Comparison of ENCODE assay signal across 24 mouse cellular contexts in genomic region chr19:6069851-6070250, GRCm38 (mm10). TPM values are rescaled to one million over a fixed set of nuclear protein-coding genes. Genes with fewer than 3 reads are reported as not detected.
A peak's percentile ranks its signal among the peaks of the same experiment; 100 is the strongest.
DNase-seq lines count a peak whose midpoint lies in the region; ATAC-seq lines count a peak whose summit lies in the region.
"Had no signal": no experiment of that assay in that cellular context is flagged by ENCODE, and none has a peak within 500 bp of the region (broad histone marks: within the 10 kb centered on the region; RNA-seq: fewer than 3 reads in every experiment).

No protein-coding gene starts in this region.

- peaks cover 57% of the 10 kb centered on the region for H3K36me3 ChIP-seq in heart, embryonic 10.5 days
- peaks cover 71% of the 10 kb centered on the region for H3K36me3 ChIP-seq in megakaryocyte, embryonic 14.5 days (replicated peaks; ENCODE audit: low read length)

- H3K27ac ChIP-seq in heart, embryonic 10.5 days: no peak overlapping the region
- H3K27ac ChIP-seq: embryonic facial prominence, embryonic 10.5 days; embryonic facial prominence, embryonic 12.5 days; forebrain, embryonic 13.5 days; forebrain, embryonic 15.5 days had no signal

- no peaks in the 10 kb centered on the region for H3K27me3 ChIP-seq in heart, embryonic 10.5 days (ENCODE audit: insufficient read depth, poor library complexity, severe bottlenecking)
- H3K27me3 ChIP-seq in megakaryocyte, embryonic 14.5 days (replicated peaks): no peaks in the 10 kb centered on the region
- H3K27me3 ChIP-seq: embryonic facial prominence, embryonic 12.5 days; forebrain, embryonic 13.5 days; forebrain, embryonic 15.5 days; Patski had no signal

- no peak for ATAC-seq in megakaryocyte, adult 5-6 weeks (ENCODE audit: poor library complexity, severe bottlenecking)
- ATAC-seq: activated CD4-positive, CD25-positive, alpha-beta regulatory T cell, adult 4 months; forebrain, embryonic 13.5 days; forebrain, embryonic 15.5 days; forebrain, postnatal 0 days; Patski had no signal

- peak; percentile 91 for DNase-seq in heart, adult 11 months
- DNase-seq in heart, embryonic 10.5 days (ENCODE audit: low spot score): no peak
- DNase-seq in kidney, adult 9 months: no peak
- DNase-seq: adrenal gland, adult 8-10 months; adrenal gland, postnatal 14 days; adrenal gland, postnatal 36 days; cerebellum, adult 11-12 months; cerebellum, adult 2 months; cerebellum, postnatal 25 days; forebrain, postnatal 0 days had no signal

- H3K9me3 ChIP-seq in heart, embryonic 10.5 days: no peaks in the 10 kb centered on the region
- H3K9me3 ChIP-seq in megakaryocyte, embryonic 14.5 days: no peaks in the 10 kb centered on the region
- H3K9me3 ChIP-seq: embryonic facial prominence, embryonic 10.5 days; embryonic facial prominence, embryonic 12.5 days; forebrain, embryonic 13.5 days; forebrain, embryonic 15.5 days; G1E had no signal

- WGBS in heart, embryonic 10.5 days: 88% methylated on average over 10 of the region's 10 CpGs

- peaks cover 24% of the 10 kb centered on the region for H3K4me1 ChIP-seq in heart, embryonic 10.5 days
- peaks cover 44% of the 10 kb centered on the region for H3K4me1 ChIP-seq in megakaryocyte, embryonic 14.5 days

- H3K4me3 ChIP-seq in heart, embryonic 10.5 days: no peak overlapping the region; the same call in 1 of the 2 replicates
- H3K4me3 ChIP-seq in megakaryocyte, embryonic 14.5 days (replicated peaks): peak overlapping the region; percentile 26
- H3K4me3 ChIP-seq: embryonic facial prominence, embryonic 12.5 days; forebrain, embryonic 13.5 days; forebrain, embryonic 15.5 days had no signal

RNA-seq across cellular contexts. Expression of gene Tm7sf2, which starts 1.7 kb away (rescaled TPM):
- 13.7 and 18.8 TPM in 2 replicates for polyA plus RNA-seq in heart, embryonic 10.5 days (2016; fragmentation: Nextera tagmentation; extraction: Ambion mirVana)
- polyA plus RNA-seq in megakaryocyte, embryonic 14.5 days (2012; ENCODE audit: insufficient read depth, low replicate concordance): 26.1 and 59.5 TPM in 2 replicates
- 4.7 and 8.6 TPM in 2 replicates for total RNA-seq in megakaryocyte, adult 5-6 weeks (2015)
- 4.5 and 4.7 TPM in 2 replicates for total RNA-seq in megakaryocyte, adult 5-6 weeks (2017)

RNA-seq across cellular contexts. Expression of gene Vps51, which starts 7.2 kb away (rescaled TPM):
- 57.3 and 60.5 TPM in 2 replicates for polyA plus RNA-seq in heart, embryonic 10.5 days (2016; fragmentation: Nextera tagmentation; extraction: Ambion mirVana)
- 23.5 and 35.2 TPM in 2 replicates for polyA plus RNA-seq in megakaryocyte, embryonic 14.5 days (2012; ENCODE audit: insufficient read depth, low replicate concordance)
- total RNA-seq in megakaryocyte, adult 5-6 weeks (2015): 49.2 and 58.3 TPM in 2 replicates
- total RNA-seq in megakaryocyte, adult 5-6 weeks (2017): 72.9 and 78.7 TPM in 2 replicates

RNA-seq across cellular contexts. Expression of gene Znhit2, which starts 8.9 kb away (rescaled TPM):
- polyA plus RNA-seq in heart, embryonic 10.5 days (2016; fragmentation: Nextera tagmentation; extraction: Ambion mirVana): 26.9 and 33.4 TPM in 2 replicates
- 39.7 and 64.8 TPM in 2 replicates for polyA plus RNA-seq in megakaryocyte, embryonic 14.5 days (2012; ENCODE audit: insufficient read depth, low replicate concordance)
- total RNA-seq in megakaryocyte, adult 5-6 weeks (2015): 8.9 and 10.0 TPM in 2 replicates
- total RNA-seq in megakaryocyte, adult 5-6 weeks (2017): 10.4 and 11.3 TPM in 2 replicates

RNA-seq across cellular contexts. Expression of gene Tmem262, which starts 10.0 kb away (rescaled TPM):
- not detected in 2 replicates for polyA plus RNA-seq in heart, embryonic 10.5 days (2016; fragmentation: Nextera tagmentation; extraction: Ambion mirVana)
- not detected in 2 replicates for polyA plus RNA-seq in megakaryocyte, embryonic 14.5 days (2012; ENCODE audit: insufficient read depth, low replicate concordance)
- not detected in 2 replicates for total RNA-seq in megakaryocyte, adult 5-6 weeks (2015)
- not detected in 2 replicates for total RNA-seq in megakaryocyte, adult 5-6 weeks (2017)
- total RNA-seq: adrenal gland, adult 18-20 months; adrenal gland, postnatal 14 days; adrenal gland, postnatal 36 days; forebrain, postnatal 0 days; G1E had no signal
- polyA plus RNA-seq: activated CD4-positive, CD25-positive, alpha-beta regulatory T cell, adult 4 months; C2C12; cerebellum, adult 2 months; cortical plate, adult 2 months; embryonic facial prominence, embryonic 10.5 days; embryonic facial prominence, embryonic 12.5 days; embryonic facial prominence, embryonic 14.5 days; forebrain, embryonic 11.5 days; forebrain, embryonic 13.5 days; forebrain, embryonic 15.5 days; forebrain, postnatal 0 days; G1E had no signal

RNA-seq across cellular contexts. Expression of gene Gm28374, which starts 12.2 kb away (rescaled TPM):
- 1.1 and 1.5 TPM in 2 replicates for polyA plus RNA-seq in heart, embryonic 10.5 days (2016; fragmentation: Nextera tagmentation; extraction: Ambion mirVana)
- polyA plus RNA-seq in megakaryocyte, embryonic 14.5 days (2012; ENCODE audit: insufficient read depth, low replicate concordance): not detected in 2 replicates
- total RNA-seq in megakaryocyte, adult 5-6 weeks (2015): not detected in 2 replicates
- total RNA-seq in megakaryocyte, adult 5-6 weeks (2017): 0.33 and 0.51 TPM in 2 replicates
- total RNA-seq: adrenal gland, adult 18-20 months; adrenal gland, adult 8-10 months; adrenal gland, postnatal 14 days; forebrain, postnatal 0 days had no signal
